Mouse (Mus musculus) mouse embryonic stem cell (cell line): ENCODE data around the gene Ppp1r12c.

Source experiments
- in situ Hi-C, 2 experiments: fragments of 300-500 bp; cut with MboI; formaldehyde crosslinking; loops; 1 replicate in 1 of 2; 3 replicates in 1 of 2; pipeline ENCODE4 v1.14.3; 2019 to 2020; ENCODE audit warnings: low sequenced_read_pairs in 2 of 2, low pct_unique_long_range_greater_than_20kb in 1 of 2, mixed read lengths in 1 of 2; ENCODE audit not compliant: unreplicated experiment in 1 of 2

Gene Ppp1r12c

DNA sequence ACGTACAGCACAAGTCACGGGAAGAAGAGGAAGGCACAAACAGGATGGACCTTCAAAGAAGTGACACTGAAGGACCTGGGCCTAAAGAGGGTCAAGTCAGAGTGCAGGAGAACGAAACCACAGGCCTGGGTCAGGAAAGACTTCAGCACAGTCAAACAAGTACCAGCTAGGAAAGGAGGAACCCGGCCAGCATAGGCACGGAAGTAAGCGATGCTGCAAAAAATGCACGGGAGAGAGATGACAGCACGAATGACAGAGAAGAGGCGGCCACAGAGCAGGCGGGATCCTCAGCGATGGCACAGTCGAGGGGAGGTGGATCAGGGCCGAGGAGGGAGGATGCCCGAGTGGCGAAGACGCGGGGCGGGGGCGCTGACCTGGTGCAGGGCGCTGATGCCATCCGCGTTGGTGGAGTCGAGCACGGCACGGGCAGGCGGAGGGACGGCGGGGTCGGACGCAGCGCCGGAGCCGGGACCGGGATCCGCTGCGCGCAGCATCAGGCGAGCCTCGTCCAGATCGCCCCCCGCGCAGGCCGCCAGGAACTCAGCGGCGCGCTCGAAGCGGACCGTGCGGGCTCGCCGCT, 498 bp downstream of the Ppp1r12c start:
- in situ Hi-C loops: no loop called here

DNA sequence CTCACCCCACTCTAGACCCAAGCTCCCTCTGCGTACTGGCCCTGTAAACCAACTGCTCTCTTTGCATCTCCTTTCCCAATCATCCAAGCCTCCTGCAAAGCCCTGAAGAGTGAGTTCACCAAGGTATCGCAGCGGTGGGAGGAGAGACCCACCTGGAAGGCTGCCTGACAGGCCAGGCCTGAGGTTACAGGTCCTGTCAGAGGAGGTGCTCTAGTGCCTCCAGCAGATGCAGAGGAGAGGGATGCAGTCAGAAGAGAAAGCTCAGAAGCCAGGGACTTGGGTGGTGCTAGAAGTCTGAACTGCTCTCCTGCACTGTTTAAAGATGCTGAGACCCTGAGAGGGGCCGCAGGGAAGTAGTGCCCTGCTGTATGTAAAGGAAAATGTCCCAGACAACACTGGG, 2.4 kb downstream of the Ppp1r12c start:
- in situ Hi-C loops: no loop called here

DNA sequence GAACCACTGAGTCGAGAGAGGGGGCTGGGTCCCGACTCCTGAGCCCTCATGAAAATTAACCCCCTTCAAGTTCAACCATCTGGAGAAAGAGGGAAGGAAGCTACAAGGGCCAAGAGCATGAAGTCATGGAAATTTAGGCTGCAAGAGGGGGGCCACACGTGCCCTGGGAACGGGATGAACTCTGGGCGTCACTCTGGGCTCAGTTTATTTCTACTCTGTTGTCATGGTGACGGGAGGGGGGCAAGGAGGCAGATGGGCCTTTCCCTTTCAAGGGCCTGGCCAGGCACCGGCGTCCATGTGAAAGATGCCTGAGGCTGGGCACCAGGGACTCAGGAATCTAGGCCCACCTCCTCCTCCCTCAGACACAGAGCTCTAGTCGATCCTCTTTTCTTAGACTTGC, 3.2 kb downstream of the Ppp1r12c start:
- in situ Hi-C loops: no loop called here

DNA sequence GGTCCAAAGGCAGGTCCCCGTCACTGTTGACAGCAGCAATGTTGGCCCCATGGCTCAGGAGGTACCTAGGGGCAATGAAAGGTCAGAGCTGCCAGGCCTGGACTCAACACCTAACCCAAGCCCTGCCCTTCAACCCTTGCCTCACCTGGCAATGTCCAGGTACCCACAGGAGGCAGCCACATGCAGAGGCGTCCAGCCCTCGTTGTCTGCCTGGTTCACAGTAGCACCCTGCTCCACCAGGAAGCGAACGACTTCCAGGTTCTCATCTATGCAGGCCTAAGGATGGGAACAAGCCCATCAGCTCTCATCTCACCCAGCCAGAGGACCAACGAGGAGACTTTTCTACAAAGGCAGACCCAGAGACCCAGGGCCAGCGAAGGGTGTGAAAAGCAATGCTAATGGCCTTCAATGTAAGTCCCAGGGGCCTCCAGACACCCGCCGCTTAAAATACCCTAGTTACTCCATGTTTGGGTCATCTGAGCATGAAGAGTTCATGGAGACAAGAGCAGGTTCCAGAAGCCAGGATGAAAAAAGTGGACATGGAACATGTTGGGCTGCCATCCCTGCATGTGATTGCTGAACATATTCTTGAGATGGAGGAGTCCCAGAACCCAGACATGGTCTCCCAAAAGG, 4.1 kb downstream of the Ppp1r12c start:
- in situ Hi-C loops: no loop called here

DNA sequence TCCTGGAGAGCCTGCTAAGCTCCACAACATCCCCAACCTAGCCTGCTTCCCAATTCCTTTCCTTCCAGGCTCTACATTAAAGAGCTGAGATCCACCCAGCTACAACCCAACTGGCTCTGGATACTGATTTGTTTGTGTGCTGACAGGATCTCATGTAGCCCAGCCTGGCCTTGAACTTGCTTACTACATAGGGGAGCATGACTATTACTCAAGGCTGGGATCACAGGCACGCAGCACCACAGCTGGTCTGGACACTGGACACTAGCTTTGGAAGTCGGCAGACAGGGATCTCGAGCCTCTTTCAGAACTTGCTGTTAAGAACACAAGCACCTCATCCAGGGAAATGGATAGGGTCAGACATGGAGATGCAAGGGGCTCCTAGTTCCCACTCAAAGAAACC, 5.0 kb downstream of the Ppp1r12c start:
- in situ Hi-C loops: no loop called here

DNA sequence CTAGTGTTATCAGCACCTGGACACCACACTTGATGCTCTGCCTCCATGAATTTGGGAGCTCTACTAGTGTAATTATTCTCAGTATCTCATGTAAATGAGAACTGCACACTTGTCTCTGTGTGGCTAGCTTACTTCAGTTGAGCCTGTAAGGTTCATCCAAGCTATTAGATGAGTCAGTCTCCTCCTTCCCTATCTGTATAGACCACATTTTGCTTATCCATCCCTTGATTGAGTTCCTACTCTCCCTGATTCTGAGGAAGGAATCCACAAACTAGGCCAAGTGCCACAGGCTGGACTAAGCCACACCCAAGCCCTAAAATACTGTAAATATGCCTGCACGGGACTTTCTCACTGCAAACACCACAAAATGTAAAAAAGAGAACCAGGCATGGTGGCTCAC, 7.5 kb downstream of the Ppp1r12c start:
- in situ Hi-C loops: no loop called here

DNA sequence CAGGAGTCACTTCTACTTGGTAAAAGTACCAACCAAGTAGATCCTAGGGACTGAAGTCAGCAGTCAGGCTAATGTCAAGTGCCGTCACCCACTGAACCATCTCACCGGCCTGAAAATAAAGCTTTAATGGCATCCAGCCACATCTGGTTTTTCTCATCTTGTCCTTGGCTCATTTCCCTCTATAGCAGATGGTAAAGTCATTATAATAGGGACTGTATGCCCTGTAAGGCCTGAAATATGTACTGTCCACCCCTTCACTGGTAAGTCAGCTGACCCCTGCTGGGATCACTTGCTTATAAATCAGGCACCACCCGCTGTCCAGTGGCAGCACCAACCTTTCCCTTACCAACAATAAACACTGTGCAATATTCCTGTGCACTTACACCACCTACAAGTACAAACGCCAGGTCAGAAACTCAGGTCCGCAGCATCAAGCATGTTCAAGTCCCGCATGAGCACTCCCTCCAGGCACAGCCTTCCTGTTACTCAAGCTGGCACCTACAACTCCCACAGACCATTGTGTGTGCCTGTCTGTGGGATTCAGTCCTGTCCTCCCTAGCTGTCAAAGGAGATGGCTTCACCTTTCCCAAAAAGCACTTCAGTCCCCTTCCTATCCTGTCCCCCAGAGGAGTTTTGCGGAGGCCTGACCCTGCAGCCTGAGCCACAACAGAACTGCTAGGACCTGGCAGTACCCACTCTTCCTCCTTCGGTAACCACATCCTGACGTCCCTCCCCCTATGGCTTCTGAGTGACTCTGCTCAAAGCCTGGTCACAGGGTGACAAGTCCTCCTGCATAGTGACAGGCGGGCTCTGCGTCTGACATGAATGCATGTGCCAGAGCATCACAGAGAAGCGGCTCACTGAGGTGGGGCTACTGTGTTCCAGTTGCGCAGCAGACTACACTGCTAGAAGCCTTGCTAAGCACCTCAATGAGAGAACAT, 8.9 kb downstream of the Ppp1r12c start:
- in situ Hi-C loops: no loop called here

DNA sequence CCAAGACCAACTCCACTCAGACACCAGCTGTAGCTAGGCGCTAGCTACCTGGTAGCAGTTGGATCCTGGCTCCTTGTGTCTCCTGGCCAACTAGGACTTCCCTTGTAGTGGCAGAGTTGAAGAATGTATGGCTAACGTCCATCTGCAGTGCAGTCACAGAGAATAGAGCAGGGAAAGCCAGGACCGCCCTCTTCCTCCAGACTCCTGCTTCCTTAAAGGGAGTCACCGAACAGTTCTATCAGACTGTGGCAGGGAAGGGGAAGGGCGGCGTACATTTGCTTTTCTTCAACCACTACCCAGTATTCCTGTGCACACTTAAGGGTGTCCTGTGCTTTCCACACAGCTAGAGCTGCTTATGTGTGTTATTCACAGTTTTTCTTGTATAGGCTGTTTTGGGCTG, 10.2 kb downstream of the Ppp1r12c start:
- in situ Hi-C loops: no loop called here

DNA sequence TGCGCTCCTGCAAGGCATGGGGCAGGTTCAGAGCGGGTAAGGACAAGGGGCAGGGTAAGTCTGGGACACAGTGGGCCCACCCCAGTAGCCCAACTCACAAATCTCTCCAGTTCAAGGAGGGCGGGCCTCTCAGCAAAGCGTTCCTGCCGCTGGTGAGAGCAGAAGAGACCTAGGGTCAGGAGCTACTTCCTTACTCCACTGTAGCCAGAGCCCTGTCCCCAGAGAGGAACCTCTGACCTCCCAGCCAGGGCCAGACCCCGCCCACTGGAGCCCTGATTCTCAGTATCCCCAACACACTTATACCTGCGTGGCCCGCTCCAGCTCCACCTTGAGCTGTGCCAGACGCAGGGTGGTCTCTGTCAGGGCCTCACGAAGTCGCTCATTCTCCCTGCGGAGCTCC, 19.2 kb downstream of the Ppp1r12c start:
- in situ Hi-C loops: loop anchor here in 1 of 2 experiments (10.0 kb wide), 1 partner anchor 857 kb away; the partner anchor contains the start of genes Prpf31 and Tfpt

DNA sequence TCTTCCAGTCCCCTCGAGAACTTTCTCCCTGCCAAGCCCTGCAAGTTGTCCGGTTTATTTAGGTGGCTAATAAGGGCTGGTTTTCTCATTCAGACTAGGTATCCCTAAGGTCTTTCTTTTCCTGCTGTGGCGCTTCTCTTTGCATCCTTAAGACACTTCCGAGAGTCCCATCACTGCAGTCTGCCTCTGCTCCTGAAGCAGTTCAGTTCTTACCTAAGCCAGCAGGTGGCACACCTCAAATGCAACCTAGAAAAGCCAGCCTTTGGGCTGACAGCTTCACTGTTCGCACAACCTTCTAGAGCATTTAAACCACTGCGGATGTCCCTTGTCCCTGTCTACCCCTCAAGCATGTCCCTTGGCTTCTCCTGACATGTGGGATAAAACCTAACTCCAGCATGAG, 21.8 kb downstream of the Ppp1r12c start:
- in situ Hi-C loops: loop anchor here in 1 of 2 experiments (10.0 kb wide), 1 partner anchor 855 kb away; the partner anchor contains the start of genes Prpf31 and Tfpt

DNA sequence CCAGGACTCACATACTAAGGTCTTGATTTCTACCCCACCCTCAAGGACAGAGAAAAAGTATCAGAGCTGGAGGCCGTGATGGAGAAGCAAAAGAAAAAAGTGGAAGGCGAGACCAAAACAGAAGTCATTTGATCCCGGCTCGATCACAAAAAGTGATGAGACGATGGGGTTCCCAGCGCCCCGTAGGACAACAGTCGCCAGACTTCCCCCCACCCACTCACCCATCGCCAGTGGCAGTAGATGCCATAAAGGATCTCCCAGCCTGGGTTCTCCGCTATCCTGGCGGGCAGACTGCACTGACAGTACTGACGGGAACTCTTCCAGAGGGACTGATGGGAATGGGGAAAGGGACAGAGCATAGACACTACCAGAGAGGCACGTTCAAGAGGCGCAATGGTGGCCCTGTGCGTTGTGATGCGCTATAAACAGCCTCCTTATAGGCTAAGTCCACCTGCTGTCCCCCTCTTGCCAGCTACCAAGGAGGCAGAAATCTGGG, 22.6 kb downstream of the Ppp1r12c start:
- in situ Hi-C loops: no loop called here

DNA sequence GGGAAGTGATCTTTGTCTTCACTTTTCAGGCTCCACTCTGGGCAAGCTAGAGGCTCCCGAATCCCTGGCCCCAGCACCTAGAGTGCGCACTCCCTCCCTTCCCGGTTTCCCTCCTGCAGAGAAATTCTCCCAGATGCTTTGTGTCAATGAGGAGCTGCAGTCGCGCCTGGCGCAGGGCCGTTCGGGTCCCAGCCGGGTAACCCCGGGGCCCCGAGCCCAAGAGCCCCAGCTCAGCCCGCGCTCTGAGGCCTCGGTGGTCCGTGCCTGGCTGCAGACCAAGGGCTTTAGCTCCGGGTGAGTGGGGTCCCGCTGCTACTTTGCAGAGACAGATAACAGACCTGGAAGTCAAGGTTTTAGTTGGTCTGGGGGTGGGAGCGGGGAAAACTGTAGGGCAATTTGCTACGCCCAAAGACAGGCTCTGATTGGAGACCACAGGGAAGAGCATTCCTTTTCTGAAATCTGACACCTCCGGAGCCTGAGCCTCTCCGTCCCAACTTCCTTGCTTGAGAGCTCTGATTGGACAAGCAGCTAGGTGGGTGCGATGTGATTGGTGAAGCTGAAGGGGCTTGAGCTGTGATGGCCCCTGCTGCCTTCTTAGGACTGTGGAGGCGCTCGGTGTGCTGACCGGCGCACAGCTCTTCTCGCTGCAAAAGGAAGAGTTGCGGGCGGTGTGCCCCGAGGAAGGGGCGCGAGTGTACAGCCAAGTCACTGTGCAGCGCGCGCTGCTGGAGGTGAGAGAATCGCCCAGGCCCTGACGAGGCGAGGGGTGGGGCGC, 23.3 kb downstream of the Ppp1r12c start:
- in situ Hi-C loops: no loop called here

DNA sequence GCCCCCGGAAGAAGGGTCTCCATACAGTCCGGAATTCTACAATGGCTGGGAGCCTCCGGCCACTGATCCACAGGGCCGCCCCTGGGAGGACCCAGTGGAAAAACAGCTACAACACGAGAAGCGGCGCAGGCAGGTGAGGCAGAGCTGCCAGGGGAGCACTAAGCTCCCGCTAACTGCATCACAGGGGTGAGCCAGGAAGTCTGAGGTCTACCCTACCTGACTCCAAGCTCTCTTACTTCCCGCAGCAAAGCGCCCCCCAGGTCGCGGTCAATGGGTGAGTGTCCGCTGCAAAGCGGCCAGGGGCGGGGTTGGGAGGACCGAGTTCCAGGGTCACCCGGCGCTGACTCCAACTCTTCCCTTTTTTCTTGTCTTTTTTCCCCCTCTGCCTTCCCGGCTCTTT, 27.5 kb downstream of the Ppp1r12c start:
- in situ Hi-C loops: no loop called here

DNA sequence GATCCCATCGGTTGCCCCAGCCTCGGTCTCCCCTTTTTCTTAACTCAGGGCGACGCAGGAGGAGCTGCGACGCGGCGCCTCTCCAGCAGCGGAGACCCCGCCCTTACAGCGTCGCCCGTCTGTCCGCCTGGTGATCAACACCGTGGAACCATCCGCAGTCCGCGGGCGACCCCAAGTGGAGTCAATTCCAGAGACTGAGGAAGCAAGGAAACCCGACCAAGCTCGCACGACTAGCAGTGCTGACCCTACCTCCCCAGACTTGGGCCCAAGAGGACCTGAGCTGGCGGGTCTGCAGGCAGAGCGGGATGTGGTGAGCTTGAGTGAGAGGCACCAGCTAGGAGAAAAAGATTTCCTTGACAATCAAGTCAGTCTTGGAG, 30.3 kb downstream of the Ppp1r12c start:
- in situ Hi-C loops: no loop called here

DNA sequence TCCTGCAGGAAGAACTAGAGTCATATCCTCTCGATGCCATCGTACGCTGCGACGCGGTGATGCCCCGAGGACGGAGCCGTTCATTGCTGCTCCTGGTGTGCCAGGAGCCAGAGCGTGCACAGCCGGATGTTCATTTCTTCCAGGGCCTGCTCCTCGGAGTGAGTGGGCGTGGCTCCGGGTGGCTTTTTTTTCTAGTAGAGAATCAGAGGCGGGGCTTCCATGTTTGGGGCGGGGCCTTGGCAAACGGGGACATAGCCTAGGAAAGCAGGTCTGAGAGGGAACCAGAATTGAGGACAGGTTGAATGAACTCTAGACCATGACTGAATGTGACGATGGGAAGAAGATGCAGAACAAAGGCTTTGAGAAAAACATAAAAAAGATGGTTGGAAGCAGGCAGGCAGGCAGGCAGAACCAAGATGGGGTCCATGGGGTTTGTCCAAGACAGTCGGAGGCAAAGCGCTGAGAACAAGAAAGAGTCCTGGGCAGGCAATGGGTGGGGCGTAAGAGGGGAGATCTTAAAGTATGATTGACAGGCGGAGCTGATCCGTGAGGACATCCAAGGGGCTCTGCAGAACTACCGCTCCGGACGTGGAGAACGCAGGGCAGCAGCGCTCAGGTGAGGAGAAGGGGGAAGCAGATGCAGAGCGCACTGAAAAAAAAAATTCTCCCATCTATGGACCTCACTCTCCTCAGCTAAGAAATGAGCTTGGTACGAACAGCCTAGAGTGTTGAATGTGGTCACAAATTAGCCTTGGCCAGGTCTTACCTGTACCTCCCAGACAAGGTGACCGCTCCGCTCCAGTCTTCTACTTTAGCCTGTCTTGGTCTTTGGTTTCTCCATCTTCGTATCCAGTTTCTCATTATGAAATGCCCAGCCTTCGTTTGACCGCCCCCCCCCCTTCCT, 31.0 kb downstream of the Ppp1r12c start:
- in situ Hi-C loops: no loop called here

DNA sequence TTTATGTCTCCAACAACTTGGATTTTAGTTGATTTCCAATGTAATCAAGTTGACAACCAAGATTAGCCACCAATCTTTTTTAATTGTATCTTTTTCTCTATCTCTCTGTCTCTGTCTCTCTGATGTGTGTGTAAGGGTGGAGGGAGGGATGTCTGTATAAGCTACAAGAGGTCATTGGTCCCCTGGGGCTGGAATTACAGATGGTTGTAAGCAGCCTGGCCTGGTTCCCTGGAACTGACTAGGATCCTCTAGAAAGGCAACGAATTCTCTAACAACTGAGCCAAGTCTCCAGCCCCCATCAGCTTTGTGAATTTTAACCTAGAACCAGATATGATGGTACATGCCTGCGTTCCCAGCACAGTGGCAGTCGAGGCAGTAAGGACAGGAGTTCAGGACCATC, 33.7 kb downstream of the Ppp1r12c start:
- in situ Hi-C loops: no loop called here

DNA sequence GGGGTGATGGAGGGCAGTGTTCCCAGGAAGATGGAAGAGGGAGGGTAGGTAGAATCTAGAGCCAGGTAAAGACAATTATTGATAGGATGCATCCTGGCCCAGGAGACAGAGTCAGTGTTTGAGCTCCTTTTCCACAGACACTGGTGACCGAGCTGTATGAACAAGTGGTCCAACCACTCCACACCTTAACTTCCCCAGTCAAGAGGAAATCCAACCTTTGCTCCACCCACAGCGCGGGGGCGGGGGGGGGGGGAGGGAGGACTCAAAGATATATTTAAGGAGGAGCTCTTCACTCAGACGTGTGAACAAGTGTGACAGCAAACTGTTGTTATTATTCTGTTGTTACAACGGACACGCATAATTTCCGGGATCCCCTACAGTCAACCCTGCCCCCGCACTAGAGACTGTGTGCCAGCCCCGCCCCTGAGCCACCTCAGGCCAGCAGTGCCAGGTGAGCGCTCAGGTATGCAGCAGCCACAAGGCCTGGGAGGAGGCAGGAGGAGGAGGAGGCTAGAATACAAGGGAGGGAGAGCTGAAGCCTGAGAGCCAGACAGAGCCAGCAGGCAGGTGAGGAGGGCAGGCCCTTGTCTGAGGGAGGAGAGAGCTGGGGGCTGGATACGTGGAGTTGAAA, 37.2 kb downstream of the Ppp1r12c start:
- in situ Hi-C loops: no loop called here
